Mouse (Mus musculus): ENCODE results near the gene Sema4d. TPM values are rescaled to one million over a fixed set of nuclear protein-coding genes. Genes with fewer than 3 reads are reported as not detected.

Gene Sema4d
- polyA plus RNA-seq, 1 experiment from 2014 or later, result 15.2 TPM

- 45% methylated on average over 3 of the region's 3 CpGs for WGBS
- Histone ChIP-seq H3K27me3 (replicated peaks) (0 out of 2 replicates have a peak, but pooled peaks cover 5% of the 10 kb centered on the region), H3K4me3 (replicated peaks) (peak overlapping the region; percentile 90), H3K27ac (replicated peaks) (no peak overlapping the region), H3K36me3 (no peaks in the 10 kb centered on the region), H3K4me2 (peak overlapping the region; percentile 95), H3K9ac (replicated peaks) (0 out of 2 replicates have a peak overlapping the region, but pooled peaks have one; percentile 86), H3K4me1 (peaks cover 30% of the 10 kb centered on the region), H3K9me3 (replicated peaks) (no peaks in the 10 kb centered on the region)
- no peak for ATAC-seq (ENCODE audit: low FRiP score)
Observed at GRCm38 (mm10) chr13:51791604-51792003, 1.9 kb downstream of the Sema4d start.

DNA sequence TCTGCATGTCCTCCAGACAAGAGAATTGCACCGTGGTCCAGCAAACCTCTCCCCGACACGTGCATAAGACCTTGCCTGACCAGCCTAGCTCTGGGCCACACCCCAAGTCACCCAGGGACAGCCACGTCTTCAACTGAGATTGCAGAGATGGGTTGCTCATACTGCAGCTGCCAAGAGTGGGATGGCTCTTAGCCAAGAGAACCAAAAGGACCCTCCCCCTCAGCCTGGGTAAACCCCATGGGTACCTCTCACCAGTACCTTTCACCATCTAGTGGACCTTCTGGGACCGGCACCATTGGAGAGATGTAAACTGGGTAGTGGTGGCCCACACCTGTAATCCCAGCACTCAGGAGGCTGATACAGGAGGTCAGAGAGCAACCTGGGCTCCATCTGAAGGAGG is 2.8 kb downstream of the Sema4d start:
- 73% methylated on average over 5 of the region's 5 CpGs for WGBS
- no peak for ATAC-seq (ENCODE audit: low FRiP score)
- H3K9me3 ChIP-seq (replicated peaks), result no peaks in the 10 kb centered on the region

GRCm38 (mm10) chr13:51787858-51788257 is 5.7 kb downstream of the Sema4d start:
- H3K27ac ChIP-seq (replicated peaks), result no peak overlapping the region
- WGBS, result 45% methylated on average over 2 of the region's 2 CpGs
- no peak overlapping the region for H3K4me3 ChIP-seq (replicated peaks)
- ATAC-seq (ENCODE audit: low FRiP score), result no peak
- H3K9me3 ChIP-seq (replicated peaks), result no peaks in the 10 kb centered on the region
- H3K4me2 ChIP-seq, result no peak overlapping the region
- H3K27me3 ChIP-seq (replicated peaks), result 0 out of 2 replicates have a peak, but pooled peaks cover 5% of the 10 kb centered on the region
- H3K4me1 ChIP-seq, result peaks cover 39% of the 10 kb centered on the region
- H3K36me3 ChIP-seq, result no peaks in the 10 kb centered on the region
- H3K9ac ChIP-seq (replicated peaks), result no peak overlapping the region

More for the DNA sequence above, 2.8 kb downstream of the Sema4d start:
- no peak overlapping the region for H3K4me3 ChIP-seq (replicated peaks)
- peak overlapping the region; percentile 95; the same call in 1 of the 2 replicates for H3K4me2 ChIP-seq
- no peaks in the 10 kb centered on the region for H3K36me3 ChIP-seq
- no peak overlapping the region for H3K27ac ChIP-seq (replicated peaks)
- 0 out of 2 replicates have a peak, but pooled peaks cover 5% of the 10 kb centered on the region for H3K27me3 ChIP-seq (replicated peaks)
- H3K4me1 ChIP-seq, result peaks cover 32% of the 10 kb centered on the region
- no peak overlapping the region for H3K9ac ChIP-seq (replicated peaks)

GRCm38 (mm10) chr13:51786616-51787015 is 6.9 kb downstream of the Sema4d start:
- Histone ChIP-seq H3K27ac (replicated peaks) (no peak overlapping the region), H3K36me3 (no peaks in the 10 kb centered on the region), H3K27me3 (replicated peaks) (0 out of 2 replicates have a peak, but pooled peaks cover 3% of the 10 kb centered on the region), H3K4me2 (no peak overlapping the region), H3K9ac (replicated peaks) (no peak overlapping the region), H3K9me3 (replicated peaks) (no peaks in the 10 kb centered on the region), H3K4me1 (peaks cover 26% of the 10 kb centered on the region), H3K4me3 (replicated peaks) (no peak overlapping the region)
- ATAC-seq (ENCODE audit: low FRiP score), result no peak
- WGBS, result 83% methylated on average over 4 of the region's 4 CpGs

DNA sequence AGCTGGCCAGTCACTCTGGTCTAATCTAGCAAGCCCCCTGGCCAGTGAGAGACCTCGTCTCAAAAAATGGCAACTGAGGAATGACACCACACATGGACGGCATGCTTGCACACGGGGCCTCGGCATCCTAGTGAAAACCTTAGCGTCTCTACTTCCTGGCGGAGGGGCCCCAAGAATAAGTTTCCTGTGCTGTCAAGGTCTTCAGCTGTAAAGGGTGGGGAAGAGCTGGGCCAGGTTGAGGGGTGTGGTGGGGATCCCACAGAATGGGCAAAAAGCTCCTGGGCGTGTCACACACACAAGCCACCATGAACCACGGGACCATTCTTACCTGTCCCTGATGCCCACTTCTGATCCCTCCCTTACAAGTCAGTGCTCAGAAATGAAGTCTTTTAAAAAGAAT is 9.1 kb downstream of the Sema4d start:
- Histone ChIP-seq H3K27me3 (replicated peaks) (no peaks in the 10 kb centered on the region), H3K36me3 (no peaks in the 10 kb centered on the region), H3K9ac (replicated peaks) (no peak overlapping the region), H3K9me3 (replicated peaks) (no peaks in the 10 kb centered on the region), H3K4me2 (no peak overlapping the region), H3K4me1 (peaks cover 13% of the 10 kb centered on the region), H3K4me3 (replicated peaks) (no peak overlapping the region), H3K27ac (replicated peaks) (no peak overlapping the region)
- no peak for ATAC-seq (ENCODE audit: low FRiP score)
- 89% methylated on average over 8 of the region's 8 CpGs for WGBS

- no peak for ATAC-seq (ENCODE audit: low FRiP score)
- Histone ChIP-seq H3K4me3 (replicated peaks) (no peak overlapping the region), H3K4me2 (no peak overlapping the region), H3K9ac (replicated peaks) (no peak overlapping the region), H3K4me1 (peaks cover 18% of the 10 kb centered on the region), H3K27ac (replicated peaks) (peak overlapping the region; percentile 49; the same call in 1 of the 2 replicates), H3K9me3 (replicated peaks) (no peaks in the 10 kb centered on the region), H3K36me3 (no peaks in the 10 kb centered on the region), H3K27me3 (replicated peaks) (no peaks in the 10 kb centered on the region)
- 79% methylated on average over 6 of the region's 6 CpGs for WGBS
Observed at GRCm38 (mm10) chr13:51783857-51784256, 9.7 kb downstream of the Sema4d start.

DNA sequence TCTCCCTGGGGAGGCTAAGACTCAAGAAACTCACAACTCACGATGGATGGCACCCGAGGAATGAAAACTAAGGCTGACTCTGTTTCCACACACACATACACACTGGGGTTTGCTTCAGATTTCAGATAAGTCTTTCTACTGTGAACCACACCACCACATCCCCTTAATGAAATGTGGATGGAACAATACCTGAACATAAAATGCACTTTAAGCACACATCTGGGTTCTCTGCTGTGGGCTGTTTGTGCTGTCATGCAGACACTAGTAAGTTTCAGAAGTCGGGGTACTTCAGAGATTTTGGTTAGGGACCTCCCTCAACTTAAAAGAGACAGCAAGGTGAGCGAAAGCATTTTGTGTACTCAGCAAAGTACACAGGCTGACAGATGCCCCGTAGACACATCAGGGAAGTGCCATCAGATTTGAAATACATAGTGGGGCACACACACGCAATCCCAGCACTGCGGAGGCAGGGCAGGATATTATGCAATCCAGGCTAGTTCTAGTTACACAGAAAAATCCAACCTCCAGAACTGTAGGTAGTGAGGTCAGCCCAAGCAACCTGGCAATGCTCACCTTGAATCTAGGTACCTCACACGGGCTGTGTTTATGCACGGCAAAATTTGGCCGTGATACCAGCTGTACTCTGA is 12.9 kb downstream of the Sema4d start:
- no peak overlapping the region for H3K9ac ChIP-seq (replicated peaks)
- H3K9me3 ChIP-seq (replicated peaks), result no peaks in the 10 kb centered on the region
- 90% methylated on average over 10 of the region's 10 CpGs for WGBS
- peaks cover 37% of the 10 kb centered on the region for H3K4me1 ChIP-seq
- H3K4me3 ChIP-seq (replicated peaks), result no peak overlapping the region
- no peak for ATAC-seq (ENCODE audit: low FRiP score)
- no peaks in the 10 kb centered on the region for H3K27me3 ChIP-seq (replicated peaks)
- H3K4me2 ChIP-seq, result no peak overlapping the region
- H3K36me3 ChIP-seq, result no peaks in the 10 kb centered on the region
- H3K27ac ChIP-seq (replicated peaks), result no peak overlapping the region

GRCm38 (mm10) chr13:51778983-51779962 is 14.3 kb downstream of the Sema4d start:
- WGBS, result 72% methylated on average over 25 of the region's 25 CpGs
- no peak for ATAC-seq (ENCODE audit: low FRiP score)
- 0 out of 2 replicates have a peak overlapping the region, but pooled peaks have one; percentile 6 for H3K27ac ChIP-seq (replicated peaks)

DNA sequence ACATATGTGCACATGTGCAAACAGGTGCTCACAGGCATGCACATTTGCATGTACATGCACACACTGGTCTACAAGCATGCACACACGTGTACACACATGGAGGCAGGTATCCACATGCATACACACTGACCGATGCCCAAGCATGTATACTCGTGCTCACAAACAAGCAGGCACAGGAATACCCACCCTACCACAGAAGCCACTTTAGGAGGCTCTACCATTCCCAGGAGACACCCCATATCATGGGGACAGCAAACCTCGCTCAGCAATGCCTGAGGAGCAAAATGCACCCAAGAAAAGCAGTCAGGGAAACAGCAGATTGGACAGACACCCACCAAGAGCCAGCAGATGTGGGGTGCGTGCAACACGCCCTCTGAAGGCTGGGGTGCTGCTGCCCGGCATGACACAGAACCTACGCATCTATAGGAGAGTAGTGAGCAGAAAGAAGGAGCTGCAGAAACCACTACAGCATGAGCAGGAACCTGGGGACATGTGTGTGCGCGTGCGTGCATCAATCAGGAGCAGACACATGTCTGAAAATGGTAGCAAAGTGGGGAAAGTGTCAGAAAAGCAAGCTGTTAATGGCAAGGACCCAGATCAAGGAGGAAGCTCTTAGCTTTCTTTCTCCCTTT is 15.1 kb downstream of the Sema4d start:
- Histone ChIP-seq H3K9ac (replicated peaks) (no peak overlapping the region), H3K9me3 (replicated peaks) (no peaks in the 10 kb centered on the region), H3K4me3 (replicated peaks) (no peak overlapping the region), H3K4me1 (peaks cover 30% of the 10 kb centered on the region), H3K27ac (replicated peaks) (no peak overlapping the region), H3K36me3 (no peaks in the 10 kb centered on the region), H3K4me2 (no peak overlapping the region), H3K27me3 (replicated peaks) (no peaks in the 10 kb centered on the region)
- WGBS, result 89% methylated on average over 11 of the region's 11 CpGs
- no peak for ATAC-seq (ENCODE audit: low FRiP score)

More at GRCm38 (mm10) chr13:51778983-51779962, 14.3 kb downstream of the Sema4d start:
- Histone ChIP-seq H3K4me1 (peaks cover 37% of the 10 kb centered on the region), H3K4me3 (replicated peaks) (no peak overlapping the region), H3K9me3 (replicated peaks) (no peaks in the 10 kb centered on the region), H3K36me3 (no peaks in the 10 kb centered on the region), H3K27me3 (replicated peaks) (no peaks in the 10 kb centered on the region), H3K4me2 (no peak overlapping the region), H3K9ac (replicated peaks) (no peak overlapping the region)

DNA sequence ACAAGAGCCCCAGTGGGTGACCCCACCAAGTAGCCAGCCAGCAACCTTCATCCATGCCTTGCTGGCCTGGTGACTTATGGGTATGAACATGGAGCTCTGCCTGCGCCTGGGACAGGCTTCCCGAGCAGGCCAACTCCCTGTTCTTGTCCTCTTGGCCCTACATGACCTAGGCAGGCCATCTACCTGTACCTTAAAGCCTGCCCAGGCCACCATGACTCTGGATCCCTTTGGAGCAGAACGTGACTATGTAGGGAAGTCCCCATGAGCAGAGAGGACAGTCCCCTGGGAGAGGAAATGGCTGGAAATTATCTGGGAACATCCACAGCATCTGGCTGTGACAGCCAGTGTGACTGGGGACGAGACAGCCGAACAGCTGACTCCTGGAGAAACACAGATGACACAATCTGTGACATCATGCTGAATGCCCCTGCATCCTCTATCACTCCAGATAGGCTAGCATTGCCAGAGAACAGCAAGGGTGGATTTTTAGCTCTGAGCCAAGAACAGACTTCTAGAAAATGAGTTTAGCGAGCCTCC is 15.7 kb downstream of the Sema4d start:
- H3K4me3 ChIP-seq (replicated peaks), result no peak overlapping the region
- H3K27ac ChIP-seq (replicated peaks), result peak overlapping the region; percentile 67
- peaks cover 28% of the 10 kb centered on the region for H3K4me1 ChIP-seq
- no peaks in the 10 kb centered on the region for H3K9me3 ChIP-seq (replicated peaks)
- no peaks in the 10 kb centered on the region for H3K36me3 ChIP-seq
- H3K4me2 ChIP-seq, result no peak overlapping the region
- H3K9ac ChIP-seq (replicated peaks), result no peak overlapping the region
- ATAC-seq (ENCODE audit: low FRiP score), result 0 out of 2 replicates have a peak, but pooled peaks have one; percentile 6
- WGBS, result 48% methylated on average over 6 of the region's 6 CpGs
- H3K27me3 ChIP-seq (replicated peaks), result no peaks in the 10 kb centered on the region
